Mouse (Mus musculus): Measurements from ENCODE around the gene St8sia1. TPM values are rescaled to one million over a fixed set of nuclear protein-coding genes. Genes with fewer than 3 reads are reported as not detected.
A peak's percentile ranks its signal among the peaks of the same experiment; 100 is the strongest.

The St8sia1 gene
- polyA plus RNA-seq, 1 experiment from 2014 or later: 3.4 TPM

GRCm38 (mm10) chr6:142835726-142836125 lies 128.5 kb downstream of the St8sia1 start:
- Histone ChIP-seq H3K4me3 (no peak overlapping the region), H3K9me3 (no peaks in the 10 kb centered on the region), H3K27ac (no peak overlapping the region), H3K4me1 (peaks cover 21% of the 10 kb centered on the region), H3K27me3 (ENCODE audit: insufficient read depth, poor library complexity, severe bottlenecking) (0 out of 2 replicates have a peak, but pooled peaks cover 6% of the 10 kb centered on the region), H3K36me3 (no peaks in the 10 kb centered on the region)
- 78% methylated on average over 18 of the region's 18 CpGs for WGBS
- peak; percentile 74 for DNase-seq (ENCODE audit: low spot score)

- H3K27ac ChIP-seq: no peak overlapping the region
- 37% methylated on average over 4 of the region's 4 CpGs for WGBS
- peaks cover 23% of the 10 kb centered on the region for H3K4me1 ChIP-seq
- H3K36me3 ChIP-seq: no peaks in the 10 kb centered on the region
- 0 out of 2 replicates have a peak, but pooled peaks cover 6% of the 10 kb centered on the region for H3K27me3 ChIP-seq (ENCODE audit: insufficient read depth, poor library complexity, severe bottlenecking)
- peak; percentile 52 for DNase-seq (ENCODE audit: low spot score)
- no peak overlapping the region for H3K4me3 ChIP-seq
- no peaks in the 10 kb centered on the region for H3K9me3 ChIP-seq
These were observed 129.3 kb downstream of the St8sia1 start for GRCm38 (mm10) chr6:142834911-142835310.

DNA sequence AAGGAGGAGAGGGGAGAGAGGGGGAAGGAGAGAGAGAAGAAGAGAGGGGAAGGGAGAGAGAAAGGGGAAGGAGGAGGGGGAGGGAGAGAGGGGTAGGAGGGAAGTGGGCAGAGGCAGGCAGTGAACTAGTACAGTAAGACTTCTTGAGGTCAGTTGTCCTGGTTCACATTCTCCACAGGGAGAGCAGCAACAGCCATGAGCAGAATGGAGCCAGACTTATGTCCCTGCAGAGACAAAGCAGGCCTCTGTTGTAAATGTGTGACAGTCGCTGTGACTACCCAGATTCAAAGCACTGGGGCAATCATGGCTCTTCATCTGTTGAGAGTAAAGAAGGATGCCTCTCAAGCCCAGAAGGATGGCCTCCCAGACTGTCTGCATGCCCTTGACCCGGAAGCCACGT lies 132.5 kb downstream of the St8sia1 start:
- Histone ChIP-seq H3K27me3 (ENCODE audit: insufficient read depth, poor library complexity, severe bottlenecking) (0 out of 2 replicates have a peak, but pooled peaks cover 6% of the 10 kb centered on the region), H3K36me3 (no peaks in the 10 kb centered on the region), H3K4me1 (peaks cover 23% of the 10 kb centered on the region), H3K27ac (no peak overlapping the region), H3K4me3 (no peak overlapping the region), H3K9me3 (no peaks in the 10 kb centered on the region)
- peak; percentile 45 for DNase-seq (ENCODE audit: low spot score)
- 51% methylated on average over 3 of the region's 3 CpGs for WGBS

DNA sequence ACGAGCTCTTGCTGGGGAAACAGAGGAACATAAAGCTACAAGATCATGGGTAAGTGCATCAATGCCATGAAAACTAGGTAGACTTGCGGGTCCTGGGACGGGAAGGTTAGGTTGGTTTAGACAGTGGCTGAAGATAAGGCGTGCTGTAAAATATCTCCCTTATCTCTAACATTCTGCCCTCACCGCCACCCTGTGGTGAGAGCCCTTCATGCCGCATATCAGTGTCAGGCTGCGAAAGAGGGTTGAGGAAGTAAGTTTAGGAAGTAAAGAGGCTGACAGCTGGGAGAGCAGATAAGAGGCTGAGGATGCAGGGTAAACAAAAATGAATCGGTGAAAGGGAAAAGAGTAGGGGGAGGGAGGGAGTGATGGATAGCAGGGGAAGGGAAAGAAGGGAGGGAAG lies 133.0 kb downstream of the St8sia1 start:
- Histone ChIP-seq H3K9me3 (no peaks in the 10 kb centered on the region), H3K36me3 (no peaks in the 10 kb centered on the region), H3K4me1 (peaks cover 23% of the 10 kb centered on the region), H3K27me3 (ENCODE audit: insufficient read depth, poor library complexity, severe bottlenecking) (0 out of 2 replicates have a peak, but pooled peaks cover 6% of the 10 kb centered on the region), H3K4me3 (no peak overlapping the region), H3K27ac (no peak overlapping the region)
- 7% methylated on average over 8 of the region's 8 CpGs for WGBS
- no peak for DNase-seq (ENCODE audit: low spot score)

- no peak for DNase-seq (ENCODE audit: low spot score)
- no peak overlapping the region for H3K4me3 ChIP-seq
- 0 out of 2 replicates have a peak, but pooled peaks cover 6% of the 10 kb centered on the region for H3K27me3 ChIP-seq (ENCODE audit: insufficient read depth, poor library complexity, severe bottlenecking)
- no peak overlapping the region for H3K27ac ChIP-seq
- WGBS: 89% methylated on average over 3 of the region's 3 CpGs
- peaks cover 19% of the 10 kb centered on the region for H3K4me1 ChIP-seq
- no peaks in the 10 kb centered on the region for H3K36me3 ChIP-seq
- no peaks in the 10 kb centered on the region for H3K9me3 ChIP-seq
These were observed 134.0 kb downstream of the St8sia1 start for GRCm38 (mm10) chr6:142830221-142830620.

- Histone ChIP-seq H3K36me3 (no peaks in the 10 kb centered on the region), H3K27me3 (ENCODE audit: insufficient read depth, poor library complexity, severe bottlenecking) (no peaks in the 10 kb centered on the region), H3K27ac (no peak overlapping the region), H3K4me3 (no peak overlapping the region), H3K4me1 (no peaks in the 10 kb centered on the region; the same call in 1 of the 2 replicates), H3K9me3 (no peaks in the 10 kb centered on the region)
- no peak for DNase-seq (ENCODE audit: low spot score)
- WGBS: 77% methylated on average over 5 of the region's 5 CpGs
These were observed 138.8 kb downstream of the St8sia1 start for GRCm38 (mm10) chr6:142825449-142825848.

DNA sequence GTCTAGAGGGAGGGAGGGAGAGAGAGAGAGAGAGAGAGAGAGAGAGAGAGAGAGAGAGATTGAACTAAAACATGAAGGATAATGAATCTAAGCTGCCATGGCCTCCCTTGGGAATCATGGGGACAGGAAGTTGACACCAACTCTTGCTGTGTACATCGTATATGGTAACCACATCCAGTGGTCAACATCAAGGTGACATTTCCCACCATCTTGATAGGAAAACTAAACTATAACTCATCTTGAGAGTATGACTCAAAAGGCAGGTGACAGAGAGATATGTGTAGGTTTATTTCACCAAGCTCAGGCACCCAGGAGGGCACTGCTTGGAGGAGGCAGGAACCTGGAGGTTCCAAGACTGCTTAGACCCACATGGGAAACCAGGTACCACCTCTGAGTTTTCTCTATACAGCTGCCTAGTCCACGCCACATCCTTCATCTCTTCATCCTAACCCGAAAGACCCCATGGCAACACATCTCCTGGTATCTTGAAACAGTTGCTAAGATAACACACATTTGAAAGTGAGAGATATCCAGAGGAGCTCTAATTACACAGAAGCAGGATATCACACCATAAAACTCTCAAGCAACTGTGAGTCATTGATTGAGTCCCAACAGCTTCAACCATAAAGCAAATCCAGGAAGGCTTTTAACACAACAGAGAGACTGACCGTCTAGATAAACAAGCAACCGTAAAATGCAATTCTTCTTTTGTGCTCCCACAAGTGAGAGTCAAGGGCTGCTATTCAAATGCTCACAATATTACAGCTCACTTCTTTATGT lies 141.1 kb downstream of the St8sia1 start:
- Histone ChIP-seq H3K4me3 (no peak overlapping the region), H3K4me1 (no peaks in the 10 kb centered on the region), H3K9me3 (no peaks in the 10 kb centered on the region), H3K27ac (no peak overlapping the region), H3K27me3 (ENCODE audit: insufficient read depth, poor library complexity, severe bottlenecking) (no peaks in the 10 kb centered on the region), H3K36me3 (no peaks in the 10 kb centered on the region)
- no peak for DNase-seq (ENCODE audit: low spot score)
- WGBS: 64% methylated on average over 5 of the region's 5 CpGs

- DNase-seq (ENCODE audit: low spot score): no peak
- no peaks in the 10 kb centered on the region for H3K9me3 ChIP-seq
- H3K27me3 ChIP-seq (ENCODE audit: insufficient read depth, poor library complexity, severe bottlenecking): 0 out of 2 replicates have a peak, but pooled peaks cover 10% of the 10 kb centered on the region
- H3K36me3 ChIP-seq: no peaks in the 10 kb centered on the region
- H3K4me1 ChIP-seq: no peaks in the 10 kb centered on the region
- no peak overlapping the region for H3K4me3 ChIP-seq
- 92% methylated on average over 10 of the region's 10 CpGs for WGBS
- H3K27ac ChIP-seq: no peak overlapping the region
These were observed 145.9 kb downstream of the St8sia1 start for GRCm38 (mm10) chr6:142818306-142818705.

GRCm38 (mm10) chr6:142815513-142815912 lies 148.7 kb downstream of the St8sia1 start:
- Histone ChIP-seq H3K9me3 (no peaks in the 10 kb centered on the region), H3K27ac (no peak overlapping the region), H3K4me1 (no peaks in the 10 kb centered on the region), H3K27me3 (ENCODE audit: insufficient read depth, poor library complexity, severe bottlenecking) (peaks cover 20% of the 10 kb centered on the region), H3K4me3 (no peak overlapping the region), H3K36me3 (no peaks in the 10 kb centered on the region)
- 84% methylated on average over 3 of the region's 3 CpGs for WGBS
- DNase-seq (ENCODE audit: low spot score): no peak

DNA sequence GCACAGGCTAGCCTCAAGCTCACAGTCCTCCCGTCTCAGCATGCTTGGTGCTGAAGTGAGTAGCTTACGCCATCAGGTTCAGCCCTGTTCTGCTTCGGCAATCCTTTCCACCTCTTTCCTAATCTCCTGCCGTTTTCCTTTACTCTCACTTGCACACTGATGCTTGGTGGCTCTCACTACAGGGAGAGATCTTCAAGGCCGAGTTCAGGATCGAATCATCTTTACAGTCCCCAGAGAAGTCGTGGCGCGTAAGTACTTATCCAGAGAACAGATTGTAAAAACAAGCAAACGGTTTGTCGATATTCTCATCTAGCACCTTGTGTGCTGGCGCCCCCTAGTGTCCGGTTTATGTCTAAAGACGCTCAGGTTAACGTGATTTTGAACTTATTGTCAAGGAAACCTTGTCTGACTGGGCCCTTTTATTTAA lies 149.7 kb downstream of the St8sia1 start:
- Histone ChIP-seq H3K27ac (no peak overlapping the region), H3K36me3 (no peaks in the 10 kb centered on the region), H3K27me3 (ENCODE audit: insufficient read depth, poor library complexity, severe bottlenecking) (peaks cover 20% of the 10 kb centered on the region), H3K4me1 (peaks cover 3% of the 10 kb centered on the region; the same call in 1 of the 2 replicates), H3K9me3 (no peaks in the 10 kb centered on the region), H3K4me3 (peak overlapping the region; percentile 56)
- WGBS: 2% methylated on average over 15 of the region's 15 CpGs
- DNase-seq (ENCODE audit: low spot score): peak; percentile 85

GRCm38 (mm10) chr6:142814011-142814410 lies 150.2 kb downstream of the St8sia1 start:
- peak overlapping the region; percentile 56; the same call in 1 of the 2 replicates for H3K4me3 ChIP-seq
- H3K9me3 ChIP-seq: no peaks in the 10 kb centered on the region
- peaks cover 6% of the 10 kb centered on the region; the same call in 1 of the 2 replicates for H3K4me1 ChIP-seq
- peaks cover 20% of the 10 kb centered on the region for H3K27me3 ChIP-seq (ENCODE audit: insufficient read depth, poor library complexity, severe bottlenecking)
- DNase-seq (ENCODE audit: low spot score): peak; percentile 67
- WGBS: 66% methylated on average over 10 of the region's 10 CpGs
- H3K36me3 ChIP-seq: no peaks in the 10 kb centered on the region
- H3K27ac ChIP-seq: no peak overlapping the region

- Histone ChIP-seq H3K36me3 (no peaks in the 10 kb centered on the region), H3K27me3 (ENCODE audit: insufficient read depth, poor library complexity, severe bottlenecking) (peaks cover 20% of the 10 kb centered on the region), H3K4me3 (no peak overlapping the region), H3K27ac (no peak overlapping the region), H3K4me1 (peaks cover 6% of the 10 kb centered on the region; the same call in 1 of the 2 replicates), H3K9me3 (no peaks in the 10 kb centered on the region)
- WGBS: 76% methylated on average over 5 of the region's 5 CpGs
- peak; percentile 53 for DNase-seq (ENCODE audit: low spot score)
These were observed 151.3 kb downstream of the St8sia1 start for GRCm38 (mm10) chr6:142812969-142813368.

GRCm38 (mm10) chr6:142810239-142810638 lies 154.0 kb downstream of the St8sia1 start:
- Histone ChIP-seq H3K27ac (no peak overlapping the region), H3K4me3 (no peak overlapping the region), H3K9me3 (no peaks in the 10 kb centered on the region), H3K27me3 (ENCODE audit: insufficient read depth, poor library complexity, severe bottlenecking) (peaks cover 15% of the 10 kb centered on the region), H3K36me3 (no peaks in the 10 kb centered on the region), H3K4me1 (peaks cover 6% of the 10 kb centered on the region; the same call in 1 of the 2 replicates)
- WGBS: 57% methylated on average over 6 of the region's 6 CpGs
- DNase-seq (ENCODE audit: low spot score): peak; percentile 52

Data from heart, embryonic 10.5 days (tissue).